Mouse (Mus musculus) lung, embryonic 14.5 days (tissue): Measurements from ENCODE around the gene Pdzrn3. TPM values are rescaled to one million over a fixed set of nuclear protein-coding genes. Genes with fewer than 3 reads are reported as not detected.

Experiments used
- ATAC-seq: fragments of 200-750 bp; cut with Nextera tagmentation; 2 replicates; pipeline ENCODE4 v1.8.0; 2017; ENCODE audit warnings: mild to moderate bottlenecking, moderate TSS enrichment, moderate library complexity; ENCODE audit not compliant: insufficient read depth
- DNase-seq: peaks from one replicate; pipeline ENCODE4 v3.0.0-alpha.2; 2015
- H3K27ac ChIP-seq: fragments of 300-500 bp; sonication (generic); 2 replicates; pipeline ENCODE4 v1.5.1; 2014; ENCODE audit warnings: low read depth, mild to moderate bottlenecking, moderate library complexity
- H3K27me3 ChIP-seq: fragments of 300-500 bp; sonication (generic); 2 replicates; pipeline ENCODE4 v1.6.1; 2014; ENCODE audit warnings: low read length, control low read depth; ENCODE audit not compliant: insufficient read depth
- H3K36me3 ChIP-seq: fragments of 300-500 bp; sonication (generic); 2 replicates; pipeline ENCODE4 v1.6.1; 2014; ENCODE audit warnings: control low read depth; ENCODE audit not compliant: insufficient read depth
- H3K4me1 ChIP-seq: fragments of 300-500 bp; sonication (generic); 2 replicates; pipeline ENCODE4 v1.6.1; 2014; ENCODE audit warnings: antibody characterized with exemption, control low read depth; ENCODE audit not compliant: insufficient read depth
- H3K4me2 ChIP-seq: fragments of 300-500 bp; sonication (generic); 2 replicates; pipeline ENCODE4 v1.6.1; 2014; ENCODE audit warnings: mild to moderate bottlenecking
- H3K4me3 ChIP-seq: fragments of 300-500 bp; sonication (generic); 2 replicates; pipeline ENCODE4 v1.5.1; 2014; ENCODE audit warnings: low read depth, low read length
- H3K9ac ChIP-seq: fragments of 300-500 bp; sonication (generic); 2 replicates; pipeline ENCODE4 v1.6.1; 2014
- H3K9me3 ChIP-seq: fragments of 300-500 bp; sonication (generic); 2 replicates; pipeline ENCODE4 v1.6.1; 2016; ENCODE audit warnings: low read depth, low read length, control low read depth
- CTCF ChIP-seq: IDR thresholded peaks from 2 replicates; pipeline ENCODE4 v1.5.1; 2016; ENCODE audit warnings: antibody characterized with exemption, low read depth
- WGBS: fragments of 180-500 bp; shearing (Covaris S2); extraction: QIAGEN DNeasy Blood & Tissue Kit; methylation state at CpG from one replicate; pipeline ENCODE4 v1.1.7; 2014; 5-methylcytosine and 5-hydroxymethylcytosine counted together
- polyA plus RNA-seq: library from polyadenylated mRNA; unstranded; fragments of >200 nt; fragmentation: Nextera tagmentation; extraction: Ambion mirVana; gene quantifications from 2 replicates; pipeline ENCODE4 v1.2.1, GENCODE M21; 2014

The Pdzrn3 gene
- polyA plus RNA-seq, 1 experiment from 2014 or later: 14.2 TPM

DNA sequence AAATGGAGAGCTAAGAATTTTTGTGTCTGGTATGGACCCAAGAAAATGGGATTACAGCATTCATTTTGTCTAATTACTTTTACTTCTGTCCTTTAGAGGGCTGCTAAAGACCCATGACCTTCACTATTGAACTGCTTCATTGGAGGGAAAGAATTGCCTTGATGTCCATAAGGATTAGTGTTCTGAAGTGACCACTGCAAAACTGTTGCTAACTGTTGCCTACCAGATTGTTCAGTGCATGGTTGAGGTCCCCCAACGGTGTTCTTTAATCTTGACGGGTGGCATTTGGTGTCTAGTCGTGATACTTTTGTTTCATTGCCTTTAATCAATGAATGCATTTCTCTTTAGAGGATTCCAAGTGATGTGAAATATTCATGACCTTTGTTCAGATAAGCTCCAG, 1.8 kb upstream of the Pdzrn3 start:
- H3K9ac ChIP-seq: no peak overlapping the region
- H3K36me3 ChIP-seq: no peaks in the 10 kb centered on the region
- no peak for ATAC-seq
- no peak for TF ChIP-seq CTCF
- H3K4me3 ChIP-seq: no peak overlapping the region
- no peak for DNase-seq
- no peaks in the 10 kb centered on the region for H3K27me3 ChIP-seq
- no peak overlapping the region for H3K4me2 ChIP-seq
- H3K27ac ChIP-seq: no peak overlapping the region
- H3K9me3 ChIP-seq: no peaks in the 10 kb centered on the region
- 67% methylated on average over 3 of the region's 3 CpGs for WGBS
- H3K4me1 ChIP-seq: peaks cover 10% of the 10 kb centered on the region; the same call in 1 of the 2 replicates

DNA sequence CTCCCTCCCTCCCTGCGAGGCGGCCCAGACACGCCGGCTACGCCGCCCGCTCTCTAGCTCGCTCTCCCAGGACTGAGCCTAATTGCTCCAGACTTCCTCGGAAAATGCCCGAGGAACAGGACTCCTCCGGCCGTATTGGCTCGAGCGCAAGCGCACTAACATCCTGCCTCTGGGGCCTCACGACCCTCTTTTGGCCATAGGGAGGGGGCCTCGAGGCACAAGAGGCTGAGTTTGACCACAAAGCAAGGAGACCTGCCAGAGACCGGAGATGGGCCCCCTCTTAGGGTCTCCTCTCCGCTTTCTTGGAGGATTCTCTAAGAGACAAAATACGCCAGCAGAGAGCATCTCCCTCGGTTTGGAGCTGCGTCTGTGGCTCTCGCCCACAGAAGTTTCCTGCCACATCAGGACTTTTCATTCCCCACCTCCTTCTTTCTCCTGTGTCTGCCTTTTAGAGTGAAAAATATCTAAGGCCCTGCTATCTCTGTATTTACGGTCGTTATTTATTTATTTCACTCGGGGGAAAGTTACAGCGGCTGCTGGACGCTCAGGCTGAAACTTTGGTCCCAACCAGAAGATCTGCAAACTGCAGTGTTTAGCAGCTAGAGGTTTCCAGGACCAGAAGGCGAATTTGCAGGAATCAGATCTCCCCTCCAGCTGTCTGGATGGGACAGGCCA, 375 bp upstream of the Pdzrn3 start:
- ATAC-seq (peak; percentile 87), DNase-seq (peak; percentile 95)
- peaks cover 20% of the 10 kb centered on the region; the same call in 1 of the 2 replicates for H3K4me1 ChIP-seq
- H3K27me3 ChIP-seq: no peaks in the 10 kb centered on the region
- WGBS: 0% methylated on average over 26 of the region's 29 CpGs
- H3K9me3 ChIP-seq: no peaks in the 10 kb centered on the region
- peak overlapping the region; percentile 92 for H3K27ac ChIP-seq
- peak overlapping the region; percentile 88 for H3K4me2 ChIP-seq
- peak overlapping the region; percentile 74 for H3K4me3 ChIP-seq
- TF ChIP-seq CTCF: no peak
- peak overlapping the region; percentile 77 for H3K9ac ChIP-seq
- peaks cover 1% of the 10 kb centered on the region; the same call in 1 of the 2 replicates for H3K36me3 ChIP-seq

DNA sequence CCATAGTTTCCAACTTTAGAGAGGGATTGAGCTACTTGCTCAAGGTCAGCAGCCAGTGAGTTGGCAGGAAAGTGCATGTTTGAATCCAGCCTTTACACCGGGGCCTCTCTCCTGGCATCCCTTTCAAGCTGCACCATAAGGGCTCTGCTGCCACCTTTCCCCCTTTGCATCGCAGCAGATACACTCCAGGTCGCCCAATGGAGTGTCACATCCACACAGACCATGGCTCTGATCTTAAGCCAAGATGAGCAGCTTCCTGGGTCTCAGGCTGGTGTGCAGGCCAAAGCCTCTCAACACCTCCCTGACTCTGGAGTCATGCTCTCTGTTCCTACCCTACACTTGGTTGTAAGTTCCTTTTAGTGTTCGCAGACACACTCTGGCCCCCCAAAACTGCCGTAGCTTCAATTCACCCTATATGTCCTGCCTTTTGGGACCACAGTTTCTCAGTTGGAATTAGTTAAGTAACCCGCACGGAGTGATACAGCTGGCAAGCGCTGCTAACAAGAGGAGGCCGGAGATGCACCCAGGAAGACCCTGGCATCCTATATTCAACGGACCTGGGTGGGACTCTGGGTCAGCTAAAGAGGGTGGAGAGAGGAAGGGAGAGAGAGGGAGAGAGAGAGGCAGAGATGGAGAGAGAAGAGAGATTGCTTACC, 1.1 kb downstream of the Pdzrn3 start:
- Histone ChIP-seq H3K27ac (peak overlapping the region; percentile 92), H3K4me2 (peak overlapping the region; percentile 88), H3K4me1 (peaks cover 23% of the 10 kb centered on the region; the same call in 1 of the 2 replicates), H3K9ac (peak overlapping the region; percentile 77), H3K4me3 (peak overlapping the region; percentile 74), H3K27me3 (no peaks in the 10 kb centered on the region), H3K9me3 (no peaks in the 10 kb centered on the region), H3K36me3 (peaks cover 7% of the 10 kb centered on the region; the same call in 1 of the 2 replicates)
- peak; percentile 49 for DNase-seq
- 3% methylated on average over 10 of the region's 10 CpGs for WGBS
- ATAC-seq: no peak
- TF ChIP-seq CTCF: no peak; the same call in 1 of the 2 replicates

DNA sequence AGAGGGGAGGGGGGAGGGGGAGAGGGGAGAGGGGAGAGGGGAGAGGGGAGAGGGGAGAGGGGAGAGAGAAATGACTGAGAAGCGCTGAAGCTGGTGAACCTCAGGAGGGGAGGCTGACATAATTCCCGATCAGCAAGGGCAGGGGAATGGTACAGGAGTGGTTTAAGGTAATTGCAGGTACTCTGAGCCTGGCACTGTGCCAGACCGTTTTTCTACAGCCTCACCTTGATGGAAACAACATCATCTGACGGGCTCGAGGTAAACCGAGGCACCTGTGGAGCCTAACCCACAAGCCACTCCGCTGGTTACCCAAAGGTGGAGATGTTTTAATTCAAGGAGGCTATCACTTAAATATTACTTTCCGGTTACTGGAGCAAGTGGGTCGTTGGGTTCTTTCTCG, 1.6 kb downstream of the Pdzrn3 start:
- H3K4me3 ChIP-seq: peak overlapping the region; percentile 74
- ATAC-seq (no peak), DNase-seq (peak; percentile 33)
- H3K36me3 ChIP-seq: peaks cover 7% of the 10 kb centered on the region; the same call in 1 of the 2 replicates
- WGBS: 9% methylated on average over 10 of the region's 10 CpGs
- H3K4me2 ChIP-seq: peak overlapping the region; percentile 88
- H3K4me1 ChIP-seq: peaks cover 23% of the 10 kb centered on the region; the same call in 1 of the 2 replicates
- H3K27me3 ChIP-seq: no peaks in the 10 kb centered on the region
- peak overlapping the region; percentile 77 for H3K9ac ChIP-seq
- no peaks in the 10 kb centered on the region for H3K9me3 ChIP-seq
- H3K27ac ChIP-seq: peak overlapping the region; percentile 92; the same call in 1 of the 2 replicates
- TF ChIP-seq CTCF: no peak

DNA sequence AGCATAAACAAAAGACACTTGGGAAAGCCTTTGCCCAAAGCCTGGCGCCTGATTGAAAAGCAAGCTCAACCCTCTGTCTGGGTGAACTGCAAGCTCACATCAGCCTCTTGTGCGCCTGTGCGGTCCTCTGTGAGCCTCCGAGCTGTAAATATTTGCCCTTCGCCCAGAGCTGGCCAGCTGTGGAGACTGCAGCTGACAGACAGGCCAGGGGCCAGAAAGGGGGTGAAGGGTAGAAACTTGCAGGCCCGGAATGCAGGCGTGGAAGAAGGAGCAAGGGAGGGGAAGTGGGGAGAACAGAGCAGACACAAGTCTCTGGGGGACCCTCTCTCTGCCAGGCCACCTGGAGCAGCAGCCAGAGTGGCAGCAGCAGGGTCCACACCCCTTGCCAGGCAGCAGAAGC, 3.0 kb downstream of the Pdzrn3 start:
- Histone ChIP-seq H3K4me3 (peak overlapping the region; percentile 38), H3K36me3 (peaks cover 7% of the 10 kb centered on the region; the same call in 1 of the 2 replicates), H3K27me3 (no peaks in the 10 kb centered on the region), H3K9me3 (no peaks in the 10 kb centered on the region), H3K27ac (peak overlapping the region; percentile 85), H3K9ac (peak overlapping the region; percentile 42), H3K4me1 (peaks cover 25% of the 10 kb centered on the region; the same call in 1 of the 2 replicates), H3K4me2 (peak overlapping the region; percentile 88)
- no peak for TF ChIP-seq CTCF
- DNase-seq: peak; percentile 94
- ATAC-seq: peak; percentile 83
- 3% methylated on average over 7 of the region's 7 CpGs for WGBS

DNA sequence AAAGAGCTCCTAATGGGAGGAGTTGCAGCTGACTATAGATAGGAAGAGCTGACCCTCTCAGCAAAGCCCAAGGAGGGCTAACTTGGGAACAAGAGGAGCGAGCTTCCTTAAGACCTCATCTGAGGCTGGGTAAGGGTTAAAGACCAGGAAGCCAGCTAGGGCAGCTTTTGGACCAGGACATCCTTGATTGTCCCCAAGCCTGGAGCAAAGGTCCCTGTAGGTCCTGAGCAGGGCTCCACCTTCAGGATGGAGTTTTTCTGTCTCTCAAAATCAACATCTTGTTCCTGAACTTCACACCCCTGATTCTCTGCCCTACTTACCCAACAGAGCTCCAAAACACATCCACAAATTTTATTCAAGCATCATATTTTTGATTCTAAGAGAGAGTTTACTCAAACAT, 3.5 kb downstream of the Pdzrn3 start:
- H3K9ac ChIP-seq: peak overlapping the region; percentile 42; the same call in 1 of the 2 replicates
- DNase-seq (peak; percentile 56), ATAC-seq (no peak)
- H3K36me3 ChIP-seq: peaks cover 7% of the 10 kb centered on the region; the same call in 1 of the 2 replicates
- 8% methylated on average over 1 of the region's 1 CpGs for WGBS
- H3K4me2 ChIP-seq: peak overlapping the region; percentile 88
- H3K9me3 ChIP-seq: no peaks in the 10 kb centered on the region
- peaks cover 25% of the 10 kb centered on the region; the same call in 1 of the 2 replicates for H3K4me1 ChIP-seq
- TF ChIP-seq CTCF: no peak
- H3K4me3 ChIP-seq: peak overlapping the region; percentile 38
- no peaks in the 10 kb centered on the region for H3K27me3 ChIP-seq
- peak overlapping the region; percentile 85 for H3K27ac ChIP-seq

DNA sequence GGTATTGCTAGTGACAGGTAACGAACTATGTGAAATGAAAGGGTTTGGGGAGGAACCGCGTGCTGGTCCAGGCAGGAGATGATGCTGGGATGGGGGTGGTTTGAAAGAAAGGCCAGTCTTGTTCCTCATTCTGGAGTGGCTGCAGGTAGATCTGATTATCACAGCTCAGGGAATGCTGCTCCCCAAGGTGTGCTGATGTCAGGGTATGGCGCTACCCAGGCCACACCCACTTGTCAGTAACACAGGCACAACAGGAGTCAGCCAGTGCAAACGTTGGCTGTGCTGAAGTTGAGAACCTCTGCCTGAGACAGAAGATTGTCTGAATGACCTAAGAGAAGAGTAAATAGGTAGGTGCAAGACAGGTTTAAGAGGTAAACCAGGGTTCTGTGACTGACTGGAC, 4.7 kb downstream of the Pdzrn3 start:
- 0 out of 2 replicates have a peak overlapping the region, but pooled peaks have one; percentile 88 for H3K4me2 ChIP-seq
- 68% methylated on average over 5 of the region's 5 CpGs for WGBS

More for the DNA sequence above, 4.7 kb downstream of the Pdzrn3 start:
- ATAC-seq (no peak), DNase-seq (no peak)
- H3K27ac ChIP-seq: no peak overlapping the region
- no peaks in the 10 kb centered on the region for H3K9me3 ChIP-seq
- H3K9ac ChIP-seq: no peak overlapping the region
- no peak overlapping the region for H3K4me3 ChIP-seq
- peaks cover 29% of the 10 kb centered on the region; the same call in 1 of the 2 replicates for H3K4me1 ChIP-seq
- no peaks in the 10 kb centered on the region for H3K27me3 ChIP-seq
- TF ChIP-seq CTCF: no peak
- peaks cover 7% of the 10 kb centered on the region; the same call in 1 of the 2 replicates for H3K36me3 ChIP-seq
